Mouse (Mus musculus) intestine, postnatal 0 days (tissue): ENCODE measurements around the gene Lgi1. TPM values are rescaled to one million over a fixed set of nuclear protein-coding genes. Genes with fewer than 3 reads are reported as not detected.

Experiments used
- ATAC-seq: fragments of 200-750 bp; cut with Nextera tagmentation; 2 replicates; pipeline ENCODE4 v1.8.0; 2017; ENCODE audit warnings: mild to moderate bottlenecking, moderate TSS enrichment, moderate library complexity
- H3K27ac ChIP-seq: fragments of 300-500 bp; sonication (generic); 2 replicates; pipeline ENCODE4 v1.5.1; 2014; ENCODE audit warnings: mild to moderate bottlenecking, low read depth, low read length, moderate library complexity
- H3K27me3 ChIP-seq: fragments of 300-500 bp; sonication (generic); replicated peaks from 2 replicates; pipeline ENCODE4 v1.6.1; 2014; ENCODE audit warnings: low read length, mixed read lengths; ENCODE audit not compliant: control insufficient read depth, insufficient read depth
- H3K36me3 ChIP-seq: fragments of 300-500 bp; sonication (generic); 2 replicates; pipeline ENCODE4 v1.6.1; 2014; ENCODE audit warnings: mild to moderate bottlenecking, moderate library complexity; ENCODE audit not compliant: control insufficient read depth, insufficient read depth
- H3K4me1 ChIP-seq: fragments of 300-500 bp; sonication (generic); replicated peaks from 2 replicates; pipeline ENCODE4 v1.6.1; 2014; ENCODE audit warnings: antibody characterized with exemption, low read length, mixed read lengths; ENCODE audit not compliant: control insufficient read depth, insufficient read depth
- H3K4me2 ChIP-seq: fragments of 300-500 bp; sonication (generic); replicated peaks from 2 replicates; pipeline ENCODE4 v1.6.1; 2014; ENCODE audit warnings: low read depth, mild to moderate bottlenecking, moderate library complexity
- H3K4me3 ChIP-seq: fragments of 300-500 bp; sonication (generic); 2 replicates; pipeline ENCODE4 v1.5.1; 2014; ENCODE audit warnings: low read depth, low read length
- H3K9ac ChIP-seq: fragments of 300-500 bp; sonication (generic); 2 replicates; pipeline ENCODE4 v1.6.1; 2014; ENCODE audit warnings: mild to moderate bottlenecking, low read depth, low read length
- H3K9me3 ChIP-seq: fragments of 300-500 bp; sonication (generic); 2 replicates; pipeline ENCODE4 v1.6.1; 2016; ENCODE audit warnings: mixed run types; ENCODE audit not compliant: control insufficient read depth
- CTCF ChIP-seq: sonication (generic); IDR thresholded peaks from 2 replicates; pipeline ENCODE4 v1.5.1; 2016; ENCODE audit warnings: low read depth, mild to moderate bottlenecking, control low read depth, antibody characterized with exemption, moderate library complexity
- WGBS: fragments of 180-500 bp; shearing (Covaris S2); extraction: QIAGEN DNeasy Blood & Tissue Kit; methylation state at CpG from one replicate; pipeline ENCODE4 v1.1.7; 2014; 5-methylcytosine and 5-hydroxymethylcytosine counted together
- polyA plus RNA-seq: library from polyadenylated mRNA; unstranded; fragments of >200 nt; fragmentation: Nextera tagmentation; extraction: Ambion mirVana; gene quantifications from 2 replicates; pipeline ENCODE4 v1.2.1, GENCODE M21; 2015

Gene Lgi1
- polyA plus RNA-seq, 1 experiment from 2014 or later = 0.91 TPM

- H3K27ac ChIP-seq = 0 out of 2 replicates have a peak overlapping the region, but pooled peaks have one; percentile 23
- H3K9ac ChIP-seq = no peak overlapping the region
- 31% methylated on average over 2 of the region's 2 CpGs for WGBS
- 0 out of 2 replicates have a peak, but pooled peaks cover 2% of the 10 kb centered on the region for H3K4me1 ChIP-seq
- no peak for TF ChIP-seq CTCF
- ATAC-seq = peak; percentile 71
- H3K36me3 ChIP-seq = no peaks in the 10 kb centered on the region
- no peak overlapping the region for H3K4me3 ChIP-seq
- peaks cover 2% of the 10 kb centered on the region; the same call in 1 of the 2 replicates for H3K27me3 ChIP-seq
- no peak overlapping the region for H3K4me2 ChIP-seq
- no peaks in the 10 kb centered on the region for H3K9me3 ChIP-seq
Observed at GRCm38 (mm10) chr19:38351202-38351601, 86.9 kb downstream of the Lgi1 start.

GRCm38 (mm10) chr19:38351728-38352127 lies 87.4 kb downstream of the Lgi1 start:
- no peaks in the 10 kb centered on the region for H3K36me3 ChIP-seq
- 0 out of 2 replicates have a peak, but pooled peaks cover 2% of the 10 kb centered on the region for H3K4me1 ChIP-seq
- peaks cover 2% of the 10 kb centered on the region; the same call in 1 of the 2 replicates for H3K27me3 ChIP-seq
- no peak overlapping the region for H3K4me3 ChIP-seq
- WGBS = 61% methylated on average over 3 of the region's 3 CpGs
- 0 out of 2 replicates have a peak overlapping the region, but pooled peaks have one; percentile 23 for H3K27ac ChIP-seq
- TF ChIP-seq CTCF = no peak
- H3K9ac ChIP-seq = no peak overlapping the region
- peak; percentile 61 for ATAC-seq
- no peak overlapping the region for H3K4me2 ChIP-seq
- no peaks in the 10 kb centered on the region for H3K9me3 ChIP-seq

- Histone ChIP-seq H3K27ac (no peak overlapping the region), H3K4me3 (no peak overlapping the region), H3K9me3 (no peaks in the 10 kb centered on the region), H3K36me3 (no peaks in the 10 kb centered on the region), H3K4me2 (no peak overlapping the region), H3K27me3 (peaks cover 2% of the 10 kb centered on the region; the same call in 1 of the 2 replicates), H3K4me1 (0 out of 2 replicates have a peak, but pooled peaks cover 2% of the 10 kb centered on the region), H3K9ac (no peak overlapping the region)
- WGBS = 30% methylated on average over 6 of the region's 6 CpGs
- ATAC-seq = peak; percentile 37; the same call in 1 of the 2 replicates
- TF ChIP-seq CTCF = peak; percentile 83
Observed at GRCm38 (mm10) chr19:38352495-38353130, 88.3 kb downstream of the Lgi1 start.

GRCm38 (mm10) chr19:38354279-38354678 lies 89.9 kb downstream of the Lgi1 start:
- H3K27ac ChIP-seq = no peak overlapping the region
- no peaks in the 10 kb centered on the region for H3K36me3 ChIP-seq
- no peak overlapping the region for H3K4me3 ChIP-seq
- no peaks in the 10 kb centered on the region for H3K9me3 ChIP-seq
- 0 out of 2 replicates have a peak, but pooled peaks cover 2% of the 10 kb centered on the region for H3K4me1 ChIP-seq
- H3K27me3 ChIP-seq = peaks cover 2% of the 10 kb centered on the region; the same call in 1 of the 2 replicates
- no peak overlapping the region for H3K4me2 ChIP-seq
- 88% methylated on average over 1 of the region's 1 CpGs for WGBS
- TF ChIP-seq CTCF = no peak
- H3K9ac ChIP-seq = no peak overlapping the region
- no peak for ATAC-seq

DNA sequence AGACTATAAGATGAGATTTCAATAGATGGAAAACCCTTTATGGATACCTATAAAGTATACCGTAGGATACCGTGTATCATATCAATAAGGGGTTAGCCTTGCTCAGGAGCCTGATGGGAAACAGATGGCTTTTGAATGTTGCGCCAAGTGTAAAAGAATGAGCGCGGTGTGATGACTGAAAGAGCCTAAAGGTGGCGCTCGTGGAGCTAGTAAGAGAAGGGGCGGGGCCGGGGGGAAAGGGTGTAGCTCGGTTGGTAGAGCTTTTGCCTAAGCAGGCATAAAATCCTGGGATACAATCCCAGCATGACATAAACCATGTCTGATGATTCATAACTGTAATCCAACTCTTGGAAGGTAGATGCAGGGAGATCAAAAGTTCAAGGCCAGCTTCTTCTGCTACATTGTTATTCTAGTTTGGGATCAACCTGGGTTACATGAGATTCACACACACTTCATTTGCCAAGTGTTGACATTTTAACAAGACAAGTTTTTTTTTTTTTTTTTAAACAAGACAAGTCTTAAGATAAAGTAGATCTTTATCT lies 90.6 kb downstream of the Lgi1 start:
- no peaks in the 10 kb centered on the region for H3K36me3 ChIP-seq
- H3K9me3 ChIP-seq = no peaks in the 10 kb centered on the region
- 67% methylated on average over 10 of the region's 10 CpGs for WGBS
- H3K9ac ChIP-seq = no peak overlapping the region
- peak; percentile 33; the same call in 1 of the 2 replicates for TF ChIP-seq CTCF
- H3K4me1 ChIP-seq = 0 out of 2 replicates have a peak, but pooled peaks cover 2% of the 10 kb centered on the region
- H3K4me3 ChIP-seq = no peak overlapping the region
- no peak overlapping the region for H3K27ac ChIP-seq
- no peak for ATAC-seq
- no peak overlapping the region for H3K4me2 ChIP-seq
- peaks cover 2% of the 10 kb centered on the region; the same call in 1 of the 2 replicates for H3K27me3 ChIP-seq

- Histone ChIP-seq H3K36me3 (no peaks in the 10 kb centered on the region), H3K9ac (no peak overlapping the region), H3K27ac (no peak overlapping the region), H3K4me3 (no peak overlapping the region), H3K27me3 (no peaks in the 10 kb centered on the region), H3K4me2 (no peak overlapping the region), H3K9me3 (no peaks in the 10 kb centered on the region), H3K4me1 (no peaks in the 10 kb centered on the region)
- WGBS = 70% methylated on average over 8 of the region's 8 CpGs
- no peak for ATAC-seq
- no peak for TF ChIP-seq CTCF
Observed at GRCm38 (mm10) chr19:38356211-38356828, 92.0 kb downstream of the Lgi1 start.
